Mouse (Mus musculus): ENCODE data around the gene Ncapg2. TPM values are rescaled to one million over a fixed set of nuclear protein-coding genes. Genes with fewer than 3 reads are reported as not detected.

The Ncapg2 gene
- 34.1 TPM for polyA plus RNA-seq (2015; fragmentation: Illumina TruSeq; extraction: RNeasy Lipid Tissue Mini Kit (QIAGEN cat#74804); ENCODE audit: insufficient read depth, low replicate concordance)

DNA sequence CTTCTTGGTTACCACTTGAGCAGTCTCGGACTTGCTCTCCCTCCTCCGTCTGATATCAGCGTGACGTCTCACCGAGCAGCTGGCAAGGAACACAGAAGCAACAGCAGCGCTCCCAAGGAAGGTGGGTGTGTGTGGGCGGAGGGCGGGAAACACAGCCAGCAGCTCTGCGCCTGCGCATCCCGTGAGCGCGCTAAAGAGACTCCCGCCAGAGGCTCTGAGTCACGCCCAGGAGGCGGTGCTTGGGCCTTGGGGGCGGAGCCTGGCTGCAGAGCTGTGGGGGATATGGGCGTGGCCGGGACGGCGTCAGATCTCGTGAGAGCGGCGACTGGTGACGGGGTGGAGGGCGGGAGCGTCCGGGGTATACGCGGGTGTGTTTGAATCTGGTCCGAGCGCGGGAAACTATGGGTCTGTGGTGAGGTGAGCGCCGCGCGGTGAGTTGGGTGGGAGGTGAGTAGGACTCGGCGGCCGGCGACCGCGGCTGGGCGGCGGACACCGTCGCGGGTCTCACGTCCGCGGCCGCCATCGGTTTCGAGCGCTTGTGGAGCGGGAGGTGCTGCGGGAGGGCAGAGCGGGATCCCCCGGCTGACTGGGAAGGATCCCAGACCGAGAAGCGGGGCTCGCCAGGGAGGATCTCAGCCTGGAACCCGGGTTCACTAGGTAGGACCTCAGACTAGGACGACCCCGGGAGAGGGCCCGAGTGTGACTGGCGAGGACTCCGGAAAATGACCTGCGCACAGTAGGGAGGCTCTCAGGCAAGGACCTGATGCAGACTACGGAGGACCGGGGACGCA lies at the start of gene Ncapg2:
Gene Ncapg2 (plus strand): TSS at position 358 of the 791 bp plus-strand sequence.

DNA sequence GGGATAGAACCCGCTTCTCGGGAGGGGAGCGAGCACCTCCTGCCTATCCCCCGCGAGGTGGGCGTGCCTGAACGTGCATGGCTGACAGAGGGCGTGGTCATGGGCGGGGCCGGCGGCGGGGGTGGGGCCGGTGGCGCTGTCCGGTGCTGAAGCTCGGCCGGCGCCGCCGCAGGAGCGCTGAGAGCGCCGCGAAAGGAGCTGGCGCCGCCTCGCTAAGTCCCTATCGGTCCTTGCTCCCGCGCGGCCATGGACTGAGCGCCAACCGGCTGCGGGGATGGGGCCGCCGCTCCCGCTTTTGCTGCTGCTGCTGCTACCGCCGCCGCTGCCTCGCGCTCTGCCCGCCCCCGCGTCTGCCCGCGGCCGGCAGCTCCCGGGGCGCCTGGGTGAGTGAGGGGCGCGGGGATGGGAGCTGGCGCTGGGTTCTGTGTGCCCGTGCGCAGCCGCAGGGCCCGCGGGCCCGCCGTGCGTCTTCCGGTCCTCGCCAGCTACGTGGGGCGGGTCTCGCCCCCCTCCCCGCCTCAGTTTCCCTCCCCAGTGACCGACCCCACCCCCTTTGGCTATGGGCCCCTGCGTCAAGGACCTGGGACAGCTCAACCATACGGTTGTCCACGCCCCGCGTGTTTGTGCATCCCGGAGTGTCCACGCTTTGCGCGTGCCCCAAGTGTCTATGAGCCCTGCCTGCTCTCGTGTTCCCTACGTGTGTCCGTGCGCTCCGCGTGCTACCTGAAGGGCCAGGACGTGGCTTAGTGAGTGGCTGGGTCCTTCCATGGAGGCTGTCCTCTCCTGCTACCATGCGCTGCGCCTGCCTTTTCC lies 80.6 kb downstream of the Ncapg2 start, which contains the start of gene Ptprn2:
Gene Ptprn2 (plus strand): TSS at position 130 of the 813 bp plus-strand sequence.

Other genes with a start within 250 kb of the Ncapg2 start
- 3.7 TPM for gene Wdr60, start 142.4 kb upstream of the Ncapg2 start, polyA plus RNA-seq (2015; fragmentation: Illumina TruSeq; extraction: RNeasy Lipid Tissue Mini Kit (QIAGEN cat#74804); ENCODE audit: insufficient read depth, low replicate concordance)
- gene Gm11027, start 130.0 kb upstream of the Ncapg2 start, polyA plus RNA-seq (2015; fragmentation: Illumina TruSeq; extraction: RNeasy Lipid Tissue Mini Kit (QIAGEN cat#74804); ENCODE audit: insufficient read depth, low replicate concordance): not detected
- gene Esyt2, start 124.2 kb upstream of the Ncapg2 start, polyA plus RNA-seq (2015; fragmentation: Illumina TruSeq; extraction: RNeasy Lipid Tissue Mini Kit (QIAGEN cat#74804); ENCODE audit: insufficient read depth, low replicate concordance): 85.3 TPM
- not detected for gene Ptprn2, start 80.3 kb downstream of the Ncapg2 start, polyA plus RNA-seq (2015; fragmentation: Illumina TruSeq; extraction: RNeasy Lipid Tissue Mini Kit (QIAGEN cat#74804); ENCODE audit: insufficient read depth, low replicate concordance)

Data from spleen, adult 10 weeks (tissue).